Mouse (Mus musculus): ENCODE data around the gene Sorcs3.

DNA sequence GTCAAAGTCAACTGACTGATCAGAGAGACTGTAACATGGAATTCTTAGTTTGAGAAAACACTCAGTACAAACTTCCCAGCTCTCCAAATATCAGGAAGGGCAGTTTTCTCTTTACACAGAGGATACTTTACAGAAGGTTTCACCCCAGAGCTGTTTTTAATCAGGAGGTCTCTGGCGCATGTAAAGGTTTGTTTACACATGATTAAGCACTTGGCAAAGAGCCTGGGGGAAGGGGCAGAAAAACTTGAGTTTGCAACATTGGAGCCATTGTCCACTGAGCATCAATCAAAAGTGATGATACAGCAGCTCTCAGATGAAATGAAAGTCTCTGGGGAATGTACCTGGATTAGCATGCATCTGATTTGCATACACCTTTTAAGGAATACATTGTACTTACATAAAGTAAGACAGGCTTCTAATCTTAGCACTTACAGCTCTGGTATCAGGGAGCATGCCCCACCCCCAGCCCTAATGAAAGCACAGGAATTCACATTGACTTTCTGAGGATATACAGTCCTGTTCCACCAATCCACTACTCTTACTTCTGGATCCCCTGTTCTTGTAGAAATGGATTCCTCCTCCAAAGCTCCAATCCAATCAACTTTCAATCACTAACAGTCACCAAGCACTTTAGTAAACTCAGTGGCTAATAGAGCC lies 500.6 kb downstream of the Sorcs3 start:
- TF ChIP-seq CTCF (IDR thresholded peaks at IDR 0.05; ENCODE audit: low read depth) (no peak), EP300 (IDR thresholded peaks at IDR 0.05; ENCODE audit: low read depth) (no peak)
